Mouse (Mus musculus): ENCODE measurements around the gene Pias3.
"Not testable (repeated sequence)": the region's sequence is repeated elsewhere in the genome, so short reads cannot be mapped to it uniquely, and the experiment has no call there.

Pias3 gene

GRCm38 (mm10) chr3:96696198-96696765 is at the start of gene Pias3:
Gene Pias3 (plus strand): TSS chr3:96696384.
- DNase-seq: peak; percentile 69

GRCm38 (mm10) chr3:96647365-96647764 is 48.8 kb upstream of the Pias3 start:
- DNase-seq: no peak

GRCm38 (mm10) chr3:96660901-96661300 is 35.3 kb upstream of the Pias3 start:
- DNase-seq: no peak

GRCm38 (mm10) chr3:96662731-96663316 is 33.4 kb upstream of the Pias3 start:
- no peak for DNase-seq

- DNase-seq: peak; percentile 83
Observed at GRCm38 (mm10) chr3:96663432-96664239, 32.5 kb upstream of the Pias3 start.

- not testable (repeated sequence) for DNase-seq
Observed at GRCm38 (mm10) chr3:96665732-96666363, 30.3 kb upstream of the Pias3 start.

- DNase-seq: no peak
Observed at GRCm38 (mm10) chr3:96666916-96667315, 29.3 kb upstream of the Pias3 start.

GRCm38 (mm10) chr3:96667316-96667715 is 28.9 kb upstream of the Pias3 start:
- DNase-seq: peak; percentile 61

GRCm38 (mm10) chr3:96668424-96669067 is 27.6 kb upstream of the Pias3 start:
- DNase-seq: no peak

- peak; percentile 81 for DNase-seq
Observed at GRCm38 (mm10) chr3:96669727-96670468, 26.3 kb upstream of the Pias3 start, which contains the start of gene Ankrd35. Gene Ankrd35 (plus strand): TSS chr3:96670131.

- no peak for DNase-seq
Observed at GRCm38 (mm10) chr3:96671519-96671918, 24.7 kb upstream of the Pias3 start.

GRCm38 (mm10) chr3:96673514-96673913 is 22.7 kb upstream of the Pias3 start:
- no peak for DNase-seq

- DNase-seq: no peak
Observed at GRCm38 (mm10) chr3:96674442-96674841, 21.7 kb upstream of the Pias3 start.

GRCm38 (mm10) chr3:96675171-96675570 is 21.0 kb upstream of the Pias3 start:
- DNase-seq: no peak

- DNase-seq: no peak
Observed at GRCm38 (mm10) chr3:96675690-96676089, 20.5 kb upstream of the Pias3 start.

- DNase-seq: no peak
Observed at GRCm38 (mm10) chr3:96678456-96678855, 17.7 kb upstream of the Pias3 start.

GRCm38 (mm10) chr3:96679159-96679674 is 17.0 kb upstream of the Pias3 start:
- no peak for DNase-seq

- no peak for DNase-seq
Observed at GRCm38 (mm10) chr3:96680269-96680956, 15.8 kb upstream of the Pias3 start.

GRCm38 (mm10) chr3:96683496-96683895 is 12.7 kb upstream of the Pias3 start:
- DNase-seq: no peak

- no peak for DNase-seq
Observed at GRCm38 (mm10) chr3:96684151-96684821, 11.9 kb upstream of the Pias3 start.

- no peak for DNase-seq
Observed at GRCm38 (mm10) chr3:96684822-96685156, 11.4 kb upstream of the Pias3 start.

Measured in thymus, postnatal 4 days (tissue).